Mouse (Mus musculus): ENCODE data around the gene Ctsl. TPM values are rescaled to one million over a fixed set of nuclear protein-coding genes. Genes with fewer than 3 reads are reported as not detected.

The Ctsl gene
- total RNA-seq, 1 experiment from 2014 or later: 135 TPM

- ATAC-seq (replicated peaks in 1 of 2; ENCODE audit: insufficient read depth in 1 of 2, low FRiP score in 2 of 2, low TSS enrichment in 1 of 2, low read depth in 1 of 2, poor library complexity in 2 of 2, severe bottlenecking in 2 of 2): no peak; a peak in 1 of 4 replicates
Observed at GRCm38 (mm10) chr13:64384937-64385336, 14.2 kb upstream of the Ctsl start.

GRCm38 (mm10) chr13:64380251-64380650, 9.6 kb upstream of the Ctsl start:
- ATAC-seq (replicated peaks in 1 of 2; ENCODE audit: insufficient read depth in 1 of 2, low FRiP score in 2 of 2, low TSS enrichment in 1 of 2, low read depth in 1 of 2, poor library complexity in 2 of 2, severe bottlenecking in 2 of 2): no peak

- no peak for ATAC-seq (replicated peaks in 1 of 2; ENCODE audit: insufficient read depth in 1 of 2, low FRiP score in 2 of 2, low TSS enrichment in 1 of 2, low read depth in 1 of 2, poor library complexity in 2 of 2, severe bottlenecking in 2 of 2)
Observed at GRCm38 (mm10) chr13:64378601-64379000, 7.9 kb upstream of the Ctsl start.

- ATAC-seq (replicated peaks in 1 of 2; ENCODE audit: insufficient read depth in 1 of 2, low FRiP score in 2 of 2, low TSS enrichment in 1 of 2, low read depth in 1 of 2, poor library complexity in 2 of 2, severe bottlenecking in 2 of 2): no peak
Observed at GRCm38 (mm10) chr13:64376472-64376871, 5.8 kb upstream of the Ctsl start.

GRCm38 (mm10) chr13:64375160-64375559, 4.5 kb upstream of the Ctsl start:
- ATAC-seq (replicated peaks in 1 of 2; ENCODE audit: insufficient read depth in 1 of 2, low FRiP score in 2 of 2, low TSS enrichment in 1 of 2, low read depth in 1 of 2, poor library complexity in 2 of 2, severe bottlenecking in 2 of 2): no peak

- no peak for ATAC-seq (replicated peaks in 1 of 2; ENCODE audit: insufficient read depth in 1 of 2, low FRiP score in 2 of 2, low TSS enrichment in 1 of 2, low read depth in 1 of 2, poor library complexity in 2 of 2, severe bottlenecking in 2 of 2)
Observed at GRCm38 (mm10) chr13:64373695-64374094, 3.0 kb upstream of the Ctsl start.

GRCm38 (mm10) chr13:64369805-64370172, 901 bp downstream of the Ctsl start:
- ATAC-seq (replicated peaks in 1 of 2; ENCODE audit: insufficient read depth in 1 of 2, low FRiP score in 2 of 2, low TSS enrichment in 1 of 2, low read depth in 1 of 2, poor library complexity in 2 of 2, severe bottlenecking in 2 of 2): peak; percentile 19 to 37

GRCm38 (mm10) chr13:64368596-64368995, 2.1 kb downstream of the Ctsl start:
- no peak for ATAC-seq (replicated peaks in 1 of 2; ENCODE audit: insufficient read depth in 1 of 2, low FRiP score in 2 of 2, low TSS enrichment in 1 of 2, low read depth in 1 of 2, poor library complexity in 2 of 2, severe bottlenecking in 2 of 2)

GRCm38 (mm10) chr13:64367615-64368014, 3.1 kb downstream of the Ctsl start:
- no peak for ATAC-seq (replicated peaks in 1 of 2; ENCODE audit: insufficient read depth in 1 of 2, low FRiP score in 2 of 2, low TSS enrichment in 1 of 2, low read depth in 1 of 2, poor library complexity in 2 of 2, severe bottlenecking in 2 of 2)

- no peak for ATAC-seq (replicated peaks in 1 of 2; ENCODE audit: insufficient read depth in 1 of 2, low FRiP score in 2 of 2, low TSS enrichment in 1 of 2, low read depth in 1 of 2, poor library complexity in 2 of 2, severe bottlenecking in 2 of 2)
Observed at GRCm38 (mm10) chr13:64365326-64365725, 5.4 kb downstream of the Ctsl start.

GRCm38 (mm10) chr13:64364258-64364657, 6.4 kb downstream of the Ctsl start:
- ATAC-seq (replicated peaks in 1 of 2; ENCODE audit: insufficient read depth in 1 of 2, low FRiP score in 2 of 2, low TSS enrichment in 1 of 2, low read depth in 1 of 2, poor library complexity in 2 of 2, severe bottlenecking in 2 of 2): peak; percentile 87 to 93

- no peak for ATAC-seq (replicated peaks in 1 of 2; ENCODE audit: insufficient read depth in 1 of 2, low FRiP score in 2 of 2, low TSS enrichment in 1 of 2, low read depth in 1 of 2, poor library complexity in 2 of 2, severe bottlenecking in 2 of 2)
Observed at GRCm38 (mm10) chr13:64362139-64362538, 8.6 kb downstream of the Ctsl start.

- ATAC-seq (replicated peaks in 1 of 2; ENCODE audit: insufficient read depth in 1 of 2, low FRiP score in 2 of 2, low TSS enrichment in 1 of 2, low read depth in 1 of 2, poor library complexity in 2 of 2, severe bottlenecking in 2 of 2): no peak
Observed at GRCm38 (mm10) chr13:64361020-64361419, 9.7 kb downstream of the Ctsl start.

GRCm38 (mm10) chr13:64359702-64360101, 11.0 kb downstream of the Ctsl start:
- ATAC-seq (replicated peaks in 1 of 2; ENCODE audit: insufficient read depth in 1 of 2, low FRiP score in 2 of 2, low TSS enrichment in 1 of 2, low read depth in 1 of 2, poor library complexity in 2 of 2, severe bottlenecking in 2 of 2): no peak

- ATAC-seq (replicated peaks in 1 of 2; ENCODE audit: insufficient read depth in 1 of 2, low FRiP score in 2 of 2, low TSS enrichment in 1 of 2, low read depth in 1 of 2, poor library complexity in 2 of 2, severe bottlenecking in 2 of 2): no peak
Observed at GRCm38 (mm10) chr13:64358476-64358875, 12.2 kb downstream of the Ctsl start.

- no peak for ATAC-seq (replicated peaks in 1 of 2; ENCODE audit: insufficient read depth in 1 of 2, low FRiP score in 2 of 2, low TSS enrichment in 1 of 2, low read depth in 1 of 2, poor library complexity in 2 of 2, severe bottlenecking in 2 of 2)
Observed at GRCm38 (mm10) chr13:64357389-64357788, 13.3 kb downstream of the Ctsl start.

GRCm38 (mm10) chr13:64349474-64349873, 21.2 kb downstream of the Ctsl start:
- ATAC-seq (replicated peaks in 1 of 2; ENCODE audit: insufficient read depth in 1 of 2, low FRiP score in 2 of 2, low TSS enrichment in 1 of 2, low read depth in 1 of 2, poor library complexity in 2 of 2, severe bottlenecking in 2 of 2): no peak

- ATAC-seq (replicated peaks in 1 of 2; ENCODE audit: insufficient read depth in 1 of 2, low FRiP score in 2 of 2, low TSS enrichment in 1 of 2, low read depth in 1 of 2, poor library complexity in 2 of 2, severe bottlenecking in 2 of 2): peak; percentile 56 to 71
Observed at GRCm38 (mm10) chr13:64344082-64344501, 26.6 kb downstream of the Ctsl start.

- ATAC-seq (replicated peaks in 1 of 2; ENCODE audit: insufficient read depth in 1 of 2, low FRiP score in 2 of 2, low TSS enrichment in 1 of 2, low read depth in 1 of 2, poor library complexity in 2 of 2, severe bottlenecking in 2 of 2): peak; percentile 43 to 74; a peak in 3 of 4 replicates
Observed at GRCm38 (mm10) chr13:64343598-64343997, 27.1 kb downstream of the Ctsl start.

Measured in hematopoietic stem cell, adult 5-6 weeks (primary cell).